Mouse (Mus musculus) hindbrain, embryonic 13.5 days (tissue): Measurements from ENCODE around the gene Mmp21. TPM values are rescaled to one million over a fixed set of nuclear protein-coding genes. Genes with fewer than 3 reads are reported as not detected.

Experiments
- ATAC-seq: fragments of 200-750 bp; cut with Nextera tagmentation; 2 replicates; pipeline ENCODE4 v1.8.0; 2017; ENCODE audit warnings: moderate TSS enrichment; ENCODE audit not compliant: low FRiP score
- H3K27ac ChIP-seq: fragments of 300-500 bp; sonication (generic); 2 replicates; pipeline ENCODE4 v1.5.1; 2015; ENCODE audit warnings: inconsistent platforms, mild to moderate bottlenecking, moderate library complexity
- H3K27me3 ChIP-seq: fragments of 300-500 bp; sonication (generic); 2 replicates; pipeline ENCODE4 v1.6.1; 2015; ENCODE audit warnings: mild to moderate bottlenecking, inconsistent platforms
- H3K36me3 ChIP-seq: fragments of 300-500 bp; sonication (generic); 2 replicates; pipeline ENCODE4 v1.6.1; 2015; ENCODE audit warnings: mild to moderate bottlenecking, inconsistent platforms
- H3K4me1 ChIP-seq: fragments of 300-500 bp; sonication (generic); replicated peaks from 2 replicates; pipeline ENCODE4 v1.6.1; 2015; ENCODE audit warnings: inconsistent platforms
- H3K4me2 ChIP-seq: fragments of 300-500 bp; sonication (generic); 2 replicates; pipeline ENCODE4 v1.6.1; 2015; ENCODE audit warnings: inconsistent platforms, mild to moderate bottlenecking, moderate library complexity
- H3K4me3 ChIP-seq: fragments of 300-500 bp; sonication (generic); 2 replicates; pipeline ENCODE4 v1.5.1; 2015; ENCODE audit warnings: mild to moderate bottlenecking, inconsistent platforms
- H3K9ac ChIP-seq: fragments of 300-500 bp; sonication (generic); 2 replicates; pipeline ENCODE4 v1.6.1; 2015; ENCODE audit warnings: mild to moderate bottlenecking, inconsistent platforms
- H3K9me3 ChIP-seq: fragments of 300-500 bp; sonication (generic); 2 replicates; pipeline ENCODE4 v1.6.1; 2016; ENCODE audit warnings: inconsistent platforms
- WGBS: fragments of 180-500 bp; shearing (Covaris S2); methylation state at CpG from one replicate; pipeline ENCODE4 v1.1.7; 2015; 5-methylcytosine and 5-hydroxymethylcytosine counted together
- polyA plus RNA-seq: library from polyadenylated mRNA; unstranded; fragments of >200 nt; fragmentation: Nextera tagmentation; extraction: Ambion mirVana; gene quantifications from 2 replicates; pipeline ENCODE4 v1.2.1, GENCODE M21; 2015

Mmp21 gene
- not detected in 2 replicates for polyA plus RNA-seq

DNA sequence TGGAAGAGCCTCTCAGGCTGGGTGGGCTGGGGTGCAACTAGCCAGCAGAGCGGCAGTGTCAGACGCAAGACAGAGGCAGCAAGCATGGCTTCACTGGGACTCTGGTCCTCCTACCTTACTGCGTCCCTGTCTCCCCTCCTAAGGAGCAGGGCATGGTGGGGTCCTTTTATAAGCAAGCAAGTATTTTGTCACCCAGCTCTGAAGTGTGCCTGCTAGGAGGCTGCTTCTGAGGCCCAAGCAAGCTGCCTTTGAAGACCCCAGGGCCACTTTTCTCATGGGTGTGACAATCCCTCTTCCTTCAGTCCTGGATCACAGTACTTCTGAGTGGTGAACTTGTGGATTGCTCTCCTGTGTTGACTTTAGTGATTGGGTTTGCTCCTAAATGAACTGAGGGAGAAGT lies at the start of gene Mmp21:
Mmp21 (minus strand) TSS at position 101 of the 400 bp plus-strand sequence.
- no peak within 1 kb of the TSS for H3K4me2 ChIP-seq
- no peak for ATAC-seq
- H3K27ac ChIP-seq = no peak within 1 kb of the TSS
- no peaks in the 10 kb centered on the region for H3K9me3 ChIP-seq
- 92% methylated on average over 3 of the region's 3 CpGs for WGBS
- no peak within 1 kb of the TSS for H3K4me3 ChIP-seq
- no peaks in the 10 kb centered on the region for H3K4me1 ChIP-seq
- no peaks in the 10 kb centered on the region for H3K27me3 ChIP-seq
- peaks cover 21% of the 10 kb centered on the region for H3K36me3 ChIP-seq
- H3K9ac ChIP-seq = no peak within 1 kb of the TSS

- H3K9me3 ChIP-seq = no peaks in the 10 kb centered on the region
- no peak overlapping the region for H3K9ac ChIP-seq
- ATAC-seq = no peak
- no peaks in the 10 kb centered on the region; the same call in 1 of the 2 replicates for H3K4me1 ChIP-seq
- H3K27me3 ChIP-seq = no peaks in the 10 kb centered on the region
- H3K27ac ChIP-seq = no peak overlapping the region
- no peak overlapping the region for H3K4me3 ChIP-seq
- 85% methylated on average over 5 of the region's 5 CpGs for WGBS
- H3K4me2 ChIP-seq = no peak overlapping the region
- H3K36me3 ChIP-seq = peaks cover 25% of the 10 kb centered on the region
Observed at GRCm38 (mm10) chr7:133729351-133729750, 49.5 kb upstream of the Mmp21 start.

- no peak for ATAC-seq
- peaks cover 29% of the 10 kb centered on the region for H3K36me3 ChIP-seq
- no peaks in the 10 kb centered on the region for H3K9me3 ChIP-seq
- H3K27me3 ChIP-seq = no peaks in the 10 kb centered on the region
- H3K9ac ChIP-seq = no peak overlapping the region
- no peak overlapping the region for H3K27ac ChIP-seq
- H3K4me2 ChIP-seq = no peak overlapping the region
- WGBS = 81% methylated on average over 6 of the region's 6 CpGs
- no peak overlapping the region for H3K4me3 ChIP-seq
- no peaks in the 10 kb centered on the region; the same call in 1 of the 2 replicates for H3K4me1 ChIP-seq
Observed at GRCm38 (mm10) chr7:133727027-133727426, 47.2 kb upstream of the Mmp21 start.

- Histone ChIP-seq H3K4me1 (no peaks in the 10 kb centered on the region), H3K36me3 (peaks cover 42% of the 10 kb centered on the region), H3K27ac (no peak overlapping the region), H3K4me2 (no peak overlapping the region), H3K9me3 (no peaks in the 10 kb centered on the region), H3K9ac (no peak overlapping the region), H3K4me3 (no peak overlapping the region), H3K27me3 (no peaks in the 10 kb centered on the region)
- no peak for ATAC-seq
- WGBS = 89% methylated on average over 10 of the region's 10 CpGs
Observed at GRCm38 (mm10) chr7:133725571-133725970, 45.7 kb upstream of the Mmp21 start.

- 77% methylated on average over 10 of the region's 10 CpGs for WGBS
- H3K4me1 ChIP-seq = no peaks in the 10 kb centered on the region
- no peak overlapping the region for H3K27ac ChIP-seq
- peaks cover 50% of the 10 kb centered on the region for H3K36me3 ChIP-seq
- no peak overlapping the region for H3K4me2 ChIP-seq
- no peaks in the 10 kb centered on the region for H3K27me3 ChIP-seq
- no peak overlapping the region for H3K4me3 ChIP-seq
- no peaks in the 10 kb centered on the region for H3K9me3 ChIP-seq
- ATAC-seq = no peak
- no peak overlapping the region for H3K9ac ChIP-seq
Observed at GRCm38 (mm10) chr7:133724844-133725243, 45.0 kb upstream of the Mmp21 start.

DNA sequence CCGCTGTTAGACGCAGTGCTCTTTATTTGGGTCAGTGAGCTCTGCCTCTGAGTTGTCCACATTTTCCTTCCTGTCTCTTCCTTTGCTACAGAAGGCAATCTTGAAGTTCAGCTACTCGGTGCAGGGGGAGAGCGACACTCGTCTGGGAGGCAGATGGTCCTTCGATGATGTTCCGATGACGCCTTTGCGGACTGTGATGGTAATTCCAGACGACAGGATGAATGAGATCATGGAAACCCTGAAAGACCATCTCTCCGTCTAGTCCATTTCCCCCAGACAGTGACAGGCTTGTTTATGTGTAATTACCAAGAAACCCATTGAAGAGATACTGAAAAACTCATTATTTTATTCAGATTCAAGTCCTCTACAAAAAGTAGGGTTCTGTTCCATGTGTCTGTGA lies 40.8 kb upstream of the Mmp21 start:
- Histone ChIP-seq H3K4me3 (no peak overlapping the region), H3K27ac (no peak overlapping the region), H3K4me2 (no peak overlapping the region), H3K4me1 (no peaks in the 10 kb centered on the region), H3K9me3 (no peaks in the 10 kb centered on the region), H3K9ac (no peak overlapping the region), H3K36me3 (peaks cover 92% of the 10 kb centered on the region), H3K27me3 (no peaks in the 10 kb centered on the region)
- WGBS = 83% methylated on average over 11 of the region's 11 CpGs
- ATAC-seq = no peak

DNA sequence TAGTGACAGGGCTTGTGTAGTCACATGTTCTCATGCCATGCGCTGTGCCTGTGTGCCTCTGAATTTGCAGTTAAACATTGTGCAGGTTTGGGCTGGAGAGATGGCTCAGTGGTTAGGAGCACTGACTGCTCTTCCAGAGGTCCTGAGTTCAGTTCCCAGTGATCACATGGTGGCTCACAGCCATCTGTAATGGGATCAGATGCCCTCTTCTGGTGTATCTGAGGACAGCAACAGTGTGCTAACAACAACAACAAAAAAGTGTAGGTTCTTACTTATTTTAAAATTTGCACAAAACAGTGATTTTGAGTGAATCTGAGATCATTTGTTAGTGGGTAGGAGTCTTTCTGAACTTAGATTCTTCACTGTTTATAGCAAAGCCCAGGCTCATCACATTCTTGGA lies 38.7 kb upstream of the Mmp21 start:
- ATAC-seq = no peak
- peaks cover 98% of the 10 kb centered on the region for H3K36me3 ChIP-seq
- no peak overlapping the region for H3K4me3 ChIP-seq
- 95% methylated on average over 1 of the region's 1 CpGs for WGBS
- H3K27ac ChIP-seq = no peak overlapping the region
- no peak overlapping the region for H3K4me2 ChIP-seq
- H3K9ac ChIP-seq = no peak overlapping the region
- H3K27me3 ChIP-seq = no peaks in the 10 kb centered on the region
- no peaks in the 10 kb centered on the region for H3K4me1 ChIP-seq
- H3K9me3 ChIP-seq = no peaks in the 10 kb centered on the region

GRCm38 (mm10) chr7:133715387-133715786 lies 35.5 kb upstream of the Mmp21 start:
- no peaks in the 10 kb centered on the region for H3K9me3 ChIP-seq
- H3K36me3 ChIP-seq = peaks cover 84% of the 10 kb centered on the region
- no peak overlapping the region for H3K27ac ChIP-seq
- H3K4me2 ChIP-seq = no peak overlapping the region
- H3K4me1 ChIP-seq = no peaks in the 10 kb centered on the region; the same call in 1 of the 2 replicates
- no peak overlapping the region for H3K4me3 ChIP-seq
- no peak for ATAC-seq
- 91% methylated on average over 4 of the region's 4 CpGs for WGBS
- no peaks in the 10 kb centered on the region for H3K27me3 ChIP-seq
- H3K9ac ChIP-seq = no peak overlapping the region

DNA sequence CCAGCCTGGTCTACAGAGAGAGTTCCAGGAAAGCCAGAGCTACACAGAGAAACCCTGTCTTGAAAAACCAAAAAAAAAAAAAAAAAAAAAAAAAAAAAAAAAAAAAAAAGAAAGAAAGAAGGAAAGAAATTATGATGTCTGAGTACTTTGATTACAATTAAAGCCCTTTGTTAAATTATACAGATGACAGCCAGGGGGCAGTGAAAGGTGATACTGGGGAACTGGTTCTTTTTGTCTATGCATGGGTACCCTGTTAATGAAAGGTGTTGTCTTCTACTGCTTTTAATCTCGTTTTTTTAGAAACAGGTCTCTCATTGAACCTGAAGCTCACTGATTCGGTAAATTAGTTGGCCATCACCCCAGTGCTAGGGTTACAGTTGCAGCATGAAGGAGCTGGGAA lies 27.4 kb upstream of the Mmp21 start:
- whole genome bisulfite sequencing = 90% methylated on average over 2 of the region's 2 CpGs
- H3K9ac ChIP-seq = no peak overlapping the region
- ATAC-seq = no peak
- H3K27me3 ChIP-seq = no peaks in the 10 kb centered on the region
- H3K4me1 ChIP-seq = peaks cover 14% of the 10 kb centered on the region
- H3K9me3 ChIP-seq = no peaks in the 10 kb centered on the region
- peaks cover 7% of the 10 kb centered on the region; the same call in 1 of the 2 replicates for H3K36me3 ChIP-seq
- no peak overlapping the region for H3K4me3 ChIP-seq
- no peak overlapping the region for H3K27ac ChIP-seq
- H3K4me2 ChIP-seq = no peak overlapping the region

DNA sequence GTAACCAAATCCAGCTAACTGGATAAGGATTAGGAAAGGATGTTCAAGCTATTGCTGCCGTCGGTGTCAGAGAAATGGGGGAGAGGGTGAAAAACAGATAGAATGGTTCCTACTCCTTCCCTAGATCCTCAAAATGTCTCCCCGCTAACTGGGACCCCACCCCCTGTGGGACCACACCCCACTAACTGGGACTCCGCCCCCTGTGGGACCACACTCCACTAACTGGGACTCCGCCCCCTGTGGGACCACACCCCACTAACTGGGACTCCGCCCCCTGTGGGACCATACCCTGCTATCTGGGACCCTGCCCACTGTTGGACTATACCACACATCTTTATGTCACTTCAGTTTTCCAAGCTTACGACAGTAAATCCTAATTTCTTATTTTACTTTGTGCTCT lies 24.0 kb upstream of the Mmp21 start:
- peaks cover 19% of the 10 kb centered on the region for H3K36me3 ChIP-seq
- no peak overlapping the region for H3K4me3 ChIP-seq
- H3K4me1 ChIP-seq = peaks cover 6% of the 10 kb centered on the region
- no peak for ATAC-seq
- H3K9ac ChIP-seq = no peak overlapping the region
- no peaks in the 10 kb centered on the region for H3K9me3 ChIP-seq
- no peaks in the 10 kb centered on the region for H3K27me3 ChIP-seq
- 95% methylated on average over 7 of the region's 7 CpGs for WGBS
- no peak overlapping the region for H3K27ac ChIP-seq
- no peak overlapping the region for H3K4me2 ChIP-seq

- H3K27ac ChIP-seq = no peak overlapping the region
- peaks cover 30% of the 10 kb centered on the region for H3K36me3 ChIP-seq
- no peak overlapping the region for H3K4me2 ChIP-seq
- no peaks in the 10 kb centered on the region for H3K9me3 ChIP-seq
- no peak overlapping the region for H3K9ac ChIP-seq
- WGBS = 93% methylated on average over 10 of the region's 10 CpGs
- no peaks in the 10 kb centered on the region for H3K27me3 ChIP-seq
- H3K4me1 ChIP-seq = no peaks in the 10 kb centered on the region
- no peak for ATAC-seq
- no peak overlapping the region for H3K4me3 ChIP-seq
Observed at GRCm38 (mm10) chr7:133702333-133702732, 22.5 kb upstream of the Mmp21 start.

GRCm38 (mm10) chr7:133701366-133701765 lies 21.5 kb upstream of the Mmp21 start:
- Histone ChIP-seq H3K36me3 (peaks cover 40% of the 10 kb centered on the region), H3K9me3 (no peaks in the 10 kb centered on the region), H3K4me2 (no peak overlapping the region), H3K4me1 (no peaks in the 10 kb centered on the region), H3K9ac (no peak overlapping the region), H3K4me3 (no peak overlapping the region), H3K27ac (no peak overlapping the region), H3K27me3 (no peaks in the 10 kb centered on the region)
- WGBS = 96% methylated on average over 7 of the region's 7 CpGs
- no peak for ATAC-seq

- no peak for ATAC-seq
- Histone ChIP-seq H3K4me1 (no peaks in the 10 kb centered on the region), H3K4me3 (no peak overlapping the region), H3K27ac (no peak overlapping the region), H3K4me2 (no peak overlapping the region), H3K9ac (no peak overlapping the region), H3K9me3 (no peaks in the 10 kb centered on the region), H3K27me3 (no peaks in the 10 kb centered on the region), H3K36me3 (peaks cover 48% of the 10 kb centered on the region)
- 89% methylated on average over 4 of the region's 4 CpGs for WGBS
Observed at GRCm38 (mm10) chr7:133699885-133700284, 20.0 kb upstream of the Mmp21 start.
